In genomic region chr12:99213218-99213617, GRCm38 (mm10) we compare ENCODE assay signal across 23 mouse cellular contexts.
DNase-seq lines count a peak whose midpoint lies in the region; ATAC-seq and TF ChIP-seq lines count a peak whose summit lies in the region.
"Had no signal": no experiment of that assay in that cellular context is flagged by ENCODE, and none has a peak within 500 bp of the region (broad histone marks: within the 10 kb centered on the region; RNA-seq: fewer than 3 reads in every experiment).

No protein-coding gene starts in this region.

- TF ChIP-seq EP300 in heart, adult 2 months (IDR thresholded peaks at IDR 0.05; ENCODE audit: insufficient read depth, low read depth, low read length): no peak; the same call in 1 of the 2 replicates

- H3K9ac ChIP-seq in heart, adult 2 months (ENCODE audit: low read depth, low read length): no peak overlapping the region
- no peak overlapping the region for H3K9ac ChIP-seq in heart, embryonic 15.5 days
- H3K9ac ChIP-seq: embryonic facial prominence, embryonic 15.5 days; hindbrain, embryonic 15.5 days had no signal

- H3K27ac ChIP-seq in heart, adult 2 months: peak overlapping the region; percentile 50
- H3K27ac ChIP-seq in heart, embryonic 15.5 days: peak overlapping the region; percentile 83
- H3K27ac ChIP-seq: embryonic facial prominence, embryonic 15.5 days; hindbrain, embryonic 15.5 days; layer of hippocampus, adult 2 months had no signal

- no peaks in the 10 kb centered on the region for H3K27me3 ChIP-seq in heart, adult 2 months (ENCODE audit: control insufficient read depth, insufficient read depth, low read length)
- no peaks in the 10 kb centered on the region for H3K27me3 ChIP-seq in heart, embryonic 15.5 days
- H3K27me3 ChIP-seq: CH12.LX; embryonic facial prominence, embryonic 15.5 days; hindbrain, embryonic 15.5 days; Patski had no signal

- ATAC-seq in heart, embryonic 15.5 days (replicated peaks; ENCODE audit: insufficient number of reproducible peaks, insufficient read depth, low FRiP score, low read depth): 0 out of 2 replicates have a peak, but pooled peaks have one; percentile 19
- peak; percentile 80 for ATAC-seq in granulocyte monocyte progenitor cell, adult 5-6 weeks (replicated peaks; ENCODE audit: poor library complexity, severe bottlenecking)
- 0 out of 2 replicates have a peak, but pooled peaks have one; percentile 26 for ATAC-seq in monocyte, adult 5-6 weeks (replicated peaks; ENCODE audit: insufficient number of reproducible peaks, low FRiP score, low TSS enrichment, poor library complexity, severe bottlenecking)
- ATAC-seq: forebrain, embryonic 16.5 days; Patski had no signal

- H3K4me2 ChIP-seq in heart, embryonic 15.5 days: no peak overlapping the region
- H3K4me2 ChIP-seq: embryonic facial prominence, embryonic 15.5 days; hindbrain, embryonic 15.5 days; midbrain, embryonic 11.5 days had no signal

- H3K79me2 ChIP-seq in heart, adult 2 months (replicated peaks; ENCODE audit: control insufficient read depth, insufficient read depth, low read length): no peaks in the 10 kb centered on the region

- 77% methylated on average over 12 of the region's 12 CpGs for WGBS in heart, adult 2 months
- WGBS in heart, embryonic 15.5 days: 65% methylated on average over 12 of the region's 12 CpGs

- no peaks in the 10 kb centered on the region for H3K9me3 ChIP-seq in heart, embryonic 15.5 days (replicated peaks)
- H3K9me3 ChIP-seq: embryonic facial prominence, embryonic 15.5 days; hindbrain, embryonic 15.5 days had no signal

- TF ChIP-seq POLR2A in heart, adult 2 months (IDR thresholded peaks at IDR 0.05; ENCODE audit: insufficient read depth, low read depth, low read length): no peak

- TF ChIP-seq CTCF in heart, adult 2 months (IDR thresholded peaks at IDR 0.05): no peak

- no peak overlapping the region for H3K4me3 ChIP-seq in heart, adult 2 months
- no peak overlapping the region for H3K4me3 ChIP-seq in heart, embryonic 15.5 days
- H3K4me3 ChIP-seq: embryonic facial prominence, embryonic 15.5 days; hindbrain, embryonic 15.5 days; layer of hippocampus, adult 2 months had no signal

- no peaks in the 10 kb centered on the region for H3K36me3 ChIP-seq in heart, adult 2 months (ENCODE audit: control insufficient read depth, insufficient read depth, low read length)
- no peaks in the 10 kb centered on the region for H3K36me3 ChIP-seq in heart, embryonic 15.5 days
- H3K36me3 ChIP-seq: embryonic facial prominence, embryonic 15.5 days; hindbrain, embryonic 15.5 days had no signal

- intact Hi-C loops in heart, adult 2 months (cut with DNase I): no loop called here
- intact Hi-C loops in heart, postnatal 25 days (cut with DNase I): no loop called here

- peaks cover 20% of the 10 kb centered on the region; the same call in 1 of the 2 replicates for H3K4me1 ChIP-seq in heart, adult 2 months (ENCODE audit: control insufficient read depth, insufficient read depth, low read length)
- peaks cover 68% of the 10 kb centered on the region for H3K4me1 ChIP-seq in heart, embryonic 15.5 days (replicated peaks)

- DNase-seq in heart, adult 2 months: no peak
- no peak for DNase-seq in heart, adult 9 months (ENCODE audit: low spot score in 2 of 2)
- DNase-seq in heart, postnatal 25 days (ENCODE audit: low spot score): no peak
- no peak for DNase-seq in frontal cortex, postnatal 14 days (ENCODE audit: low spot score in 2 of 2)
- DNase-seq: adrenal gland, postnatal 36 days; B cell, adult 2 months; cerebellum, adult 11 months; cerebellum, postnatal 14 days; embryo, embryonic 11 days; kidney, adult 2 months; kidney, postnatal 10 days; layer of hippocampus, postnatal 36 days; lung, postnatal 4 days had no signal

Comparison
In these comparisons a context has a peak if more than half of its experiments do, and no peak if none do; other contexts are left out.
1. ATAC-seq: peak in every context shown above with its lines; median percentile 80 in granulocyte monocyte progenitor cell, adult 5-6 weeks; 26 in monocyte, adult 5-6 weeks; 19 in heart, embryonic 15.5 days.